In genomic region chr17:88171606-88172005, GRCm38 (mm10) we compare ENCODE assay signal across 20 mouse cellular contexts.
"Had no signal": no experiment of that assay in that cellular context is flagged by ENCODE, and none has a peak within 500 bp of the region (broad histone marks: within the 10 kb centered on the region; RNA-seq: fewer than 3 reads in every experiment).

No protein-coding gene starts in this region.

- H3K4me2 ChIP-seq: liver, embryonic 13.5 days; midbrain, embryonic 11.5 days; midbrain, embryonic 15.5 days; neural tube, embryonic 12.5 days; neural tube, embryonic 15.5 days had no signal

- ATAC-seq: intestine, postnatal 0 days; midbrain, embryonic 15.5 days had no signal

- H3K4me1 ChIP-seq: liver, embryonic 13.5 days; midbrain, embryonic 15.5 days; neural tube, embryonic 12.5 days; neural tube, embryonic 15.5 days had no signal

- H3K27me3 ChIP-seq: liver, embryonic 13.5 days; megakaryocyte, embryonic 14.5 days; midbrain, embryonic 15.5 days; neural tube, embryonic 12.5 days; neural tube, embryonic 15.5 days had no signal

- H3K9me3 ChIP-seq: liver, embryonic 13.5 days; midbrain, embryonic 15.5 days; neural tube, embryonic 12.5 days; neural tube, embryonic 15.5 days had no signal

- H3K9ac ChIP-seq: liver, embryonic 13.5 days; midbrain, embryonic 15.5 days; neural tube, embryonic 12.5 days; neural tube, embryonic 15.5 days had no signal

- DNase-seq: kidney, adult 2 months; kidney, postnatal 25 days; layer of hippocampus, adult 9-11 months; liver, embryonic 13.5 days; right cerebral cortex, adult 18-20 months; right cerebral cortex, postnatal 14 days; right cerebral cortex, postnatal 4 days; thymus, adult 2 months; thymus, postnatal 14 days; thymus, postnatal 4 days had no signal

- H3K36me3 ChIP-seq: liver, embryonic 13.5 days; midbrain, embryonic 15.5 days; neural tube, embryonic 12.5 days; neural tube, embryonic 15.5 days had no signal

- H3K4me3 ChIP-seq: layer of hippocampus, adult 2 months; left cerebral cortex, adult 2 months; liver, embryonic 13.5 days; megakaryocyte, embryonic 14.5 days; midbrain, embryonic 15.5 days; neural tube, embryonic 12.5 days; neural tube, embryonic 15.5 days had no signal

- H3K27ac ChIP-seq: kidney, postnatal 0 days; layer of hippocampus, adult 2 months; left cerebral cortex, adult 2 months; liver, embryonic 13.5 days; midbrain, embryonic 15.5 days; neural tube, embryonic 12.5 days; neural tube, embryonic 15.5 days; stomach, postnatal 0 days had no signal
